Mouse (Mus musculus) cerebellum, adult 11 months (tissue): ENCODE data around the gene Cc2d2a.

Experiments
- DNase-seq: peaks from one replicate; pipeline ENCODE4 v3.0.0; 2022

Cc2d2a gene

GRCm38 (mm10) chr5:43728375-43729165 lies 66.4 kb downstream of the Cc2d2a start:
- no peak for DNase-seq

DNA sequence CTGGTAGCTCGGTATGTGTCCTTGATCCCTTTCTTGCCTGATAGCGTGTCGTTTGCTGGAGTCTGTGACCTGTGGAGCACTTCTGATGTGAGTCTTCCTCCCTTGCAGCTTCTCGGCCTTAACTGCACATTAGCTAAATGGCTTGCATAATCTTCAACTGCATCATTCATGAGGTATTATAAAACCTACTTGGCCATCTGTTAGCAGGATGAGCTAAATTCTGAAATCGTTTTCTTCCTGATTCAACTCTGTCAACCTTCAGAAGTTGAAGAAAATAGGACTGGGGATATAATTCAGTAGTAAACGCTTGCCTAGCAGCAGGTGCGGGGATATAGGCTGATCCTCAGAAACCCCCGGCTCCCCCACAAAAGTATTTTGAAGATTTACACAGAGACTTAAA lies 70.2 kb downstream of the Cc2d2a start:
- no peak for DNase-seq

GRCm38 (mm10) chr5:43744187-43744586 lies 82.0 kb downstream of the Cc2d2a start:
- DNase-seq = no peak

DNA sequence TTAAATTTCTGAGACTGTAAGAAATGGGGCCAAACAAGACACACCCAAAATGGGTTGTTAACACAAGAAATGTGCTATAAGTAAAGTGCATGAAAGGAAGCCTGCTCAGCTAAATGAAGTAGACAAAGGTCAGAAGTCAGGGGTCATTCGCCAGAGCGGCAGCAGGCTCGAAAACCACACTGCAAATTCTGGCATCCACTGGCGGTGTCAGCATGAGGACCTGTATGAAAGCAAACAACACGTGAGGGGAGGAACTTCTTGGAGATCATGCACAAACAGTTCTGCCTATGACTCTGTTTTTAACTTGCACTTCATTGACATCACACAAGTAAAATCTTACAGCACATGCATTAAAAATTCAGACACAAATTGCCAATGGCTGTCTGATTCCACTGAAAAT lies 83.0 kb downstream of the Cc2d2a start:
- no peak for DNase-seq

- no peak for DNase-seq
Measured at GRCm38 (mm10) chr5:43748039-43748438, 85.9 kb downstream of the Cc2d2a start.

DNA sequence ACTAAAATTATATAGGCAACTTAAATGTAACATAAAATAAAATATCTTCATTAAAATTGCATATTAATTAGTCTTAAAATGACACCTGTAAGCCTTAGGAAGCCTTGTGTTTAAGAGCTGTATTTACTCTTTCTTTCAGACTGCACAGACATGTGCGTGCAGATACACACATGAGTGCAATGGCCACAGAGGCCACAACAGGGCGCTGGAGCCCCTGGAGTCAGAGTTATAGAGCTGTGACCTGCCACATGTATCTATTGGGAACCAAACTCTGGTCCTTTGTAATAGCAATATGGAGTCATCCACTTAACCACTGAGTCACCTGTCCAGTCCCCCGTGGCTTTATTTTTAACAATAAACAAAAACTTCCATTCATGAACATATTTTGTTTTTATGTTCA lies 86.9 kb downstream of the Cc2d2a start:
- DNase-seq = no peak

- no peak for DNase-seq
Measured at GRCm38 (mm10) chr5:43770618-43771354, 108.6 kb downstream of the Cc2d2a start.

- no peak for DNase-seq
Measured at GRCm38 (mm10) chr5:43771555-43771954, 109.4 kb downstream of the Cc2d2a start.

DNA sequence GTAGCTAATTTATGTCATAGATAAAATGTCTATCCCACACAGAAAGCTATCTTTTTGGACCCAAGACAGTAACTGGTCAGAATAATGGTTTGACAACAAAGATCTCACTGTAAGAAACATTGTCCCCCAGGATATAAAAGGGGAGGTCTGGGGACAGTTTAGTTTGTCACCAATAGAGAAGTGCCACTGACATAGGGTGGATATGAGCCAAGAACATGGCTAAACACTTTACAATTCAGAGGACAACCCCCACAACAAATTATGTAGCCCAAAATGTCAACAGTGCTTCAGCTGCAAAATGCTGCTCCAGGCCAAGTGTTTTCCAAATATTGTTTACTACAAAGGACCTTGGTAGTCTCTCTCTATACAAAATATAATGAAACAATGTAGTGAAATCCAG lies 114.3 kb downstream of the Cc2d2a start:
- no peak for DNase-seq

DNA sequence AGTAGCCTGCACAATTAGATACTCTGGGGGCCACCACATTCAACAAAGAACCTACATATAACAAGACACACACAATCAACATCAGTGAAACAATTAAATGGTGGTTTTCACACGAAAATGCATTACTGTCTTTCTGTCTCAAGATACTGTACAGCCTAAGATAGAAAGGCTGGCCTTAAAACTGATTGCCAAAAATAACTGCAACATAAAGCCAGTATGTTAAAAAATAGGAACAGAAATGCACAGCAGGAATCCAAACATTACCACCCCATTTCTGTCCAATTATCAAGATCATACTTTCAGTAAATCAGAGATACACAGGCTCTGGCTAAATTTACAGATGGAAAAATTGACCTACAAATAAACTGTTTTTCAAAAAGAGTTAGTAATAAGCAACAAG lies 114.8 kb downstream of the Cc2d2a start:
- DNase-seq = no peak

DNA sequence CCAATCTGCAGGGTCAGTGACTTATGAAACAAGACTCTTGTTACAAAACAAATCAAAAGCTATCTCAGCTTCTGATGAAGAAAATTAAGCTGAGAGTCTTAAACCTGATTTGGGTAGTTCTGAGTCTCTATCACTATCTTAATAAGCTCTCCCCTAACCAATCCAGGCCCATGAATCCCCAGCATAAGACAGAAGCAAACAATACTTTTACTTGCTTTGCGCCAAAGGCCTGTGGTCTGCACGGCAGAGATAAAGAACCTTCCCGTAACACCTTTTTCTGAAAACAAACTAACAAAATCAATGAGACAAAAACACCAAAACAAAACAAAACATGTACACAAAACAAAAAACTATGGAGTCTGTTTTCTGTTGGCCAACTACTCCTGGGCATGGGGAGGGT lies 116.4 kb downstream of the Cc2d2a start:
- DNase-seq = no peak

GRCm38 (mm10) chr5:43781423-43781976 lies 119.4 kb downstream of the Cc2d2a start:
- DNase-seq = no peak

GRCm38 (mm10) chr5:43781977-43782930 lies 120.1 kb downstream of the Cc2d2a start:
- peak; percentile 78 for DNase-seq

- DNase-seq = no peak
Measured at GRCm38 (mm10) chr5:43783996-43784395, 121.8 kb downstream of the Cc2d2a start.

DNA sequence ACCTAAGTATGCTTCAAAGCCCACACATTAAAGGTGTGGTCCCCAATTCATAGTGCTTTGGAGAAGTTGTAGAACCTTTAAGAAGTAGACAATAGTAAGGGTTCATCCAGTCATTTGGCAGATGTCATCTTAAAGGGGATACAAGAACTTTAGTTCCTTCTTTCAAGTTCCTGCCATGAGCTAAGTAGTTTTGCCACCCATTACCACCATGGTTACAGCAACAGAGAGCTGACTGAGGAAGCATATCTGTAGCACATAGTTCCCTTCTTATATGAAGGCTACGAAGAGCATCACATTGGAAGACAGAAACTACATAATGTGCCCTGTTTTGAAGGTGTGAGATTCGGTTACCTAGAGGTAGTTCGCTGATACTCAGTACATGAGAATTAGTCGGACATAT lies 124.5 kb downstream of the Cc2d2a start:
- DNase-seq = no peak

DNA sequence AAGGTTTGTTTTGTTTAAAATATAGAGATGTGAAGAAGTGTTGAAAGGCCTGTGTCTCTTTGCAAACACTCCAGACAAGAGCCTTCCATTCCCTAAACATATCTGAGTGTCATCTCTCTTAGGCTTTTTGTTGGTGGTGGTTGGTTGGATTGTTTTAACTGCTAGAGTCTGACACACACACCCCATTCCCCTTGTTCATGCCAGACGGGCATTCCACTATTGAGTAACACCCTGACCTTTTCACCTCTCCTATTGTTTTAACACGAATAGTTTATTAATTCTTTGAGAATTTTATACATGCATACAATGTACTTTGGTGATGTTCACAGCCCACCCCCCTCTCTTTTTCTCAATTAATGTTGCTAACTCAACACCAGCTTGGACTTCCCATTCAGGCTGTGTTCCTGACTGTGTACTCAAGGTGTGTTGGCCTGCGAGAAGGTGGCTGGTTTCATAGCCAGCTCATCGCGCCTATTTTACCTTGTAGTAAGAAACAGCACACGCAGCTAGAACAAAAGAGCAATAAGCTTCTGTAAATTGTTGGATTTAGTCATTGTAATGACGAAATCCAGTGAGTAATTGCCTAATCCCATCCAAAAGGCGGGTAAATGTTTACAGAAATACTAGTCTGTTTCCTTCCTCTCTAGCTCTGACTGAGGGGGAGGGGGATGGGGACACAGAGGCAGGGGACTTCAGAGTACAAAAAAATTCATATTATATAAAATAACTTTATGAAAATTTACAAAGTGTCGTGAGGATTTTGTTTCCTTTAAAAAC lies 126.0 kb downstream of the Cc2d2a start:
- no peak for DNase-seq
